In the genomic region with DNA sequence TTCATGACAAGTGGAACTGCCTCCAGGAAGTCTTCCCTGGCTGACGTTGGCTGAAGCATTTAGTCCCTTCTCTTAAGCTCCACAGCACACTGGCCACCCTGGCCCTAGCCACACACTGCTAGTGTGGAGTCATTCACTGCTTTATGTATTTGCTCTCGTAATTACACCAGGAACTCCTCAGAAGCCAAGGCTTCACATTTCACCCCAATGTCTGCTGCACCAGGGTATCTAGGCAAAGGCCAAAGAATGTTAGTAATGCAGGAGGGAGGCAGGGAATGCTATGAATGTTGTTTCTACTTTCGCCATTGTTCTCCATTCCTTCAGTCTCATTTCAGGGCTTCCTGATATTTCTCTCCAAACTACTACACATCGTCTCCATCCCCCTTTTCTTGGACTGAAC, we compare ENCODE assay signal across 19 mouse cellular contexts.
DNase-seq lines count a peak whose midpoint lies in the region; ATAC-seq and TF ChIP-seq lines count a peak whose summit lies in the region.
"Had no signal": no experiment of that assay in that cellular context is flagged by ENCODE, and none has a peak within 500 bp of the region (broad histone marks: within the 10 kb centered on the region; RNA-seq: fewer than 3 reads in every experiment).

No protein-coding gene starts in this region.

- no peak for DNase-seq in lung, adult 2 months
- DNase-seq in Patski (ENCODE audit: low read depth, low spot score): peak; percentile 13
- DNase-seq in brain, embryonic 14.5 days (ENCODE audit: low read depth): peak; percentile 26
- no peak for DNase-seq in layer of hippocampus, postnatal 25 days (ENCODE audit: extremely low spot score in 1 of 2, low spot score in 1 of 2)
- DNase-seq: adrenal gland, adult 8-10 months; cerebellum, adult 9-11 months; kidney, adult 11 months; kidney, postnatal 4 days; liver, embryonic 13.5 days; thymus, postnatal 36 days had no signal

- CTCF ChIA-PET in Patski (lab: Charles Lee): interaction anchor here (2.2 kb wide), 1 partner anchor 12 kb away, joined by 5 read pairs; no protein-coding TSS in a partner anchor

- H3K27me3 ChIP-seq in lung, embryonic 15.5 days: no peaks in the 10 kb centered on the region
- H3K27me3 ChIP-seq in Patski: no peaks in the 10 kb centered on the region
- no peaks in the 10 kb centered on the region for H3K27me3 ChIP-seq in limb, embryonic 13.5 days
- H3K27me3 ChIP-seq in kidney, embryonic 16.5 days (ENCODE audit: insufficient read depth, low read length): no peaks in the 10 kb centered on the region
- H3K27me3 ChIP-seq in liver, embryonic 12.5 days (replicated peaks): no peaks in the 10 kb centered on the region
- H3K27me3 ChIP-seq: CH12.LX; heart, embryonic 15.5 days; hindbrain, embryonic 13.5 days; liver, embryonic 13.5 days; megakaryocyte, embryonic 14.5 days; neural tube, embryonic 13.5 days had no signal

- WGBS in lung, embryonic 15.5 days: 40% methylated on average over 4 of the region's 4 CpGs
- 44% methylated on average over 4 of the region's 4 CpGs for WGBS in lung, adult 2 months
- WGBS in limb, embryonic 13.5 days: 39% methylated on average over 4 of the region's 4 CpGs
- WGBS in kidney, embryonic 16.5 days: 38% methylated on average over 4 of the region's 4 CpGs
- WGBS in liver, embryonic 12.5 days (ENCODE audit: insufficient replicate concordance): 35% methylated on average over 4 of the region's 4 CpGs

- no peak for TF ChIP-seq CTCF in lung, adult 2 months (IDR thresholded peaks at IDR 0.05; ENCODE audit: insufficient read depth, low read length)
- TF ChIP-seq CTCF in Patski (IDR thresholded peaks at IDR 0.05): no peak
- TF ChIP-seq CTCF in brain, embryonic 14.5 days (IDR thresholded peaks at IDR 0.05; ENCODE audit: borderline replicate concordance, extremely low read depth, insufficient read depth, insufficient read length): no peak

- H3K4me3 ChIP-seq in lung, embryonic 15.5 days: no peak overlapping the region
- H3K4me3 ChIP-seq in lung, adult 2 months (replicated peaks; ENCODE audit: extremely low read depth, low read depth, low read length): no peak overlapping the region
- no peak overlapping the region for H3K4me3 ChIP-seq in limb, embryonic 13.5 days
- no peak overlapping the region for H3K4me3 ChIP-seq in kidney, embryonic 16.5 days (ENCODE audit: low read length)
- no peak overlapping the region for H3K4me3 ChIP-seq in liver, embryonic 12.5 days
- H3K4me3 ChIP-seq: heart, embryonic 15.5 days; hindbrain, embryonic 13.5 days; liver, embryonic 13.5 days; megakaryocyte, embryonic 14.5 days; neural tube, embryonic 13.5 days had no signal

- H3K9ac ChIP-seq in lung, embryonic 15.5 days: no peak overlapping the region
- H3K9ac ChIP-seq in limb, embryonic 13.5 days: no peak overlapping the region
- no peak overlapping the region for H3K9ac ChIP-seq in kidney, embryonic 16.5 days (replicated peaks; ENCODE audit: low read length)
- no peak overlapping the region for H3K9ac ChIP-seq in liver, embryonic 12.5 days
- H3K9ac ChIP-seq: heart, embryonic 15.5 days; hindbrain, embryonic 13.5 days; liver, embryonic 13.5 days; neural tube, embryonic 13.5 days had no signal

- peak; percentile 39; the same call in 1 of the 2 replicates for ATAC-seq in lung, embryonic 15.5 days (ENCODE audit: borderline replicate concordance, extremely low read depth, low FRiP score, low TSS enrichment)
- peak; percentile 94 for ATAC-seq in Patski
- peak; percentile 46 for ATAC-seq in limb, embryonic 13.5 days (ENCODE audit: low FRiP score, low read depth)
- no peak for ATAC-seq in kidney, embryonic 16.5 days (ENCODE audit: low FRiP score, low TSS enrichment)
- ATAC-seq in liver, embryonic 12.5 days: no peak

- H3K9me3 ChIP-seq in lung, embryonic 15.5 days: no peaks in the 10 kb centered on the region
- H3K9me3 ChIP-seq in limb, embryonic 13.5 days: no peaks in the 10 kb centered on the region
- H3K9me3 ChIP-seq in kidney, embryonic 16.5 days (ENCODE audit: low read length): no peaks in the 10 kb centered on the region
- H3K9me3 ChIP-seq in liver, embryonic 12.5 days (replicated peaks): no peaks in the 10 kb centered on the region
- H3K9me3 ChIP-seq: heart, embryonic 15.5 days; hindbrain, embryonic 13.5 days; liver, embryonic 13.5 days; megakaryocyte, embryonic 14.5 days; neural tube, embryonic 13.5 days had no signal

- TF ChIP-seq POLR2A in lung, adult 2 months (IDR thresholded peaks at IDR 0.05; ENCODE audit: borderline replicate concordance, extremely low read depth, low read depth, low read length): no peak
- no peak for TF ChIP-seq POLR2A in brain, embryonic 14.5 days (IDR thresholded peaks at IDR 0.05; ENCODE audit: borderline replicate concordance, extremely low read depth, insufficient read depth, insufficient read length, poor library complexity, severe bottlenecking)

- POLR2A ChIA-PET in Patski (lab: Charles Lee): interaction anchor here (0.6 to 0.7 kb wide), 2 partner anchors 53 to 328 kb away, joined by 4 to 6 read pairs; no protein-coding TSS in a partner anchor

- peak overlapping the region; percentile 47; the same call in 1 of the 2 replicates for H3K27ac ChIP-seq in lung, embryonic 15.5 days
- H3K27ac ChIP-seq in limb, embryonic 13.5 days: peak overlapping the region; percentile 58
- no peak overlapping the region for H3K27ac ChIP-seq in kidney, embryonic 16.5 days (ENCODE audit: low read length)
- H3K27ac ChIP-seq in liver, embryonic 12.5 days: no peak overlapping the region
- H3K27ac ChIP-seq: heart, embryonic 15.5 days; hindbrain, embryonic 13.5 days; liver, embryonic 13.5 days; neural tube, embryonic 13.5 days had no signal

- H3K4me1 ChIP-seq in lung, embryonic 15.5 days: peaks cover 5% of the 10 kb centered on the region; the same call in 1 of the 2 replicates
- H3K4me1 ChIP-seq in lung, adult 2 months (ENCODE audit: control insufficient read depth, insufficient read depth, low read length): no peaks in the 10 kb centered on the region
- peaks cover 25% of the 10 kb centered on the region for H3K4me1 ChIP-seq in limb, embryonic 13.5 days
- H3K4me1 ChIP-seq in kidney, embryonic 16.5 days (ENCODE audit: insufficient read depth, low read length): no peaks in the 10 kb centered on the region
- no peaks in the 10 kb centered on the region for H3K4me1 ChIP-seq in liver, embryonic 12.5 days
- H3K4me1 ChIP-seq: hindbrain, embryonic 13.5 days; liver, embryonic 13.5 days; megakaryocyte, embryonic 14.5 days had no signal

- in situ Hi-C loops in Patski (cut with MboI; ENCODE audit: low pct_unique_long_range_greater_than_20kb): no loop called here

- no peak overlapping the region for H3K4me2 ChIP-seq in lung, embryonic 15.5 days
- H3K4me2 ChIP-seq in limb, embryonic 13.5 days (replicated peaks): no peak overlapping the region
- H3K4me2 ChIP-seq in kidney, embryonic 16.5 days (replicated peaks; ENCODE audit: low read depth, low read length): no peak overlapping the region
- no peak overlapping the region for H3K4me2 ChIP-seq in liver, embryonic 12.5 days
- H3K4me2 ChIP-seq: heart, embryonic 15.5 days; hindbrain, embryonic 13.5 days; liver, embryonic 13.5 days; neural tube, embryonic 13.5 days had no signal

- H3K36me3 ChIP-seq in lung, embryonic 15.5 days: no peaks in the 10 kb centered on the region
- no peaks in the 10 kb centered on the region for H3K36me3 ChIP-seq in limb, embryonic 13.5 days
- H3K36me3 ChIP-seq in kidney, embryonic 16.5 days (ENCODE audit: insufficient read depth, low read length): no peaks in the 10 kb centered on the region
- H3K36me3 ChIP-seq in liver, embryonic 12.5 days: no peaks in the 10 kb centered on the region
- H3K36me3 ChIP-seq: heart, embryonic 15.5 days; hindbrain, embryonic 13.5 days; liver, embryonic 13.5 days; neural tube, embryonic 13.5 days had no signal

Comparison
In these comparisons a context has a peak if more than half of its experiments do, and no peak if none do; other contexts are left out.
1. ATAC-seq: peak in lung, embryonic 15.5 days (single experiment), Patski (single experiment) and limb, embryonic 13.5 days (single experiment); none in kidney, embryonic 16.5 days (single experiment) and liver, embryonic 12.5 days (single experiment).
2. H3K27ac ChIP-seq: peak in lung, embryonic 15.5 days (single experiment) and limb, embryonic 13.5 days (single experiment); none in kidney, embryonic 16.5 days (single experiment) and liver, embryonic 12.5 days (single experiment).
3. DNase-seq: peak in Patski (single experiment) and brain, embryonic 14.5 days (single experiment); none in lung, adult 2 months (single experiment) and layer of hippocampus, postnatal 25 days (0 of 2).